Mouse (Mus musculus) CH12.LX (cell line): Measurements from ENCODE around the gene Irs3. TPM values are rescaled to one million over a fixed set of nuclear protein-coding genes. Genes with fewer than 3 reads are reported as not detected.

Experiments used
- DNase-seq: peaks from one replicate; pipeline ENCODE4 v3.0.0-alpha.2; 2013; ENCODE audit errors: extremely low read depth
- H3K27ac ChIP-seq: 2 replicates; pipeline ENCODE4 v1.5.1; 2012; ENCODE audit warnings: low read depth, mild to moderate bottlenecking, control low read depth, moderate library complexity; ENCODE audit not compliant: insufficient read depth
- H3K27me3 ChIP-seq: replicated peaks from 2 replicates; pipeline ENCODE3; 2012; ENCODE audit warnings: inconsistent platforms
- H3K36me3 ChIP-seq, 2 experiments: replicated peaks in 1 of 2; 2 replicates each; pipeline versions ENCODE3 to v1.6.1; 2012; ENCODE audit warnings: inconsistent platforms in 1 of 2, low read length in 1 of 2, mild to moderate bottlenecking in 1 of 2, mixed read lengths in 1 of 2, moderate library complexity in 1 of 2; ENCODE audit not compliant: control insufficient read depth in 1 of 2, insufficient read depth in 1 of 2
- H3K4me1 ChIP-seq, 2 experiments: 2 replicates each; pipeline ENCODE4 v1.6.1; 2012; ENCODE audit warnings: inconsistent platforms in 1 of 2, moderate library complexity in 1 of 2; ENCODE audit not compliant: insufficient read depth in 2 of 2, control insufficient read depth in 1 of 2
- H3K4me2 ChIP-seq: 2 replicates; pipeline ENCODE4 v1.6.1; 2012; ENCODE audit warnings: low read depth, mild to moderate bottlenecking, control low read depth; ENCODE audit not compliant: poor library complexity, insufficient read depth, severe bottlenecking
- H3K4me3 ChIP-seq, 3 experiments: fragments of 150-350 bp in 1 of 3; sonication (generic) in 1 of 3; replicated peaks in 1 of 3; 2 replicates each; pipeline versions ENCODE3 to v1.5.1; 2011 to 2012; ENCODE audit warnings: low read depth in 2 of 3, low read length in 2 of 3, mild to moderate bottlenecking in 2 of 3, moderate library complexity in 2 of 3, control low read depth in 1 of 3, improper control_type of control experiment in 1 of 3, inconsistent platforms in 1 of 3, mixed read lengths in 1 of 3; ENCODE audit not compliant: poor library complexity in 1 of 3
- H3K79me2 ChIP-seq: replicated peaks from 2 replicates; pipeline ENCODE4 v1.6.1; 2012; ENCODE audit warnings: mild to moderate bottlenecking, moderate library complexity; ENCODE audit not compliant: control insufficient read depth, poor library complexity, insufficient read depth, severe bottlenecking; ENCODE audit errors: extremely low read depth
- H3K9ac ChIP-seq: 2 replicates; pipeline ENCODE4 v1.6.1; 2012; ENCODE audit warnings: low read depth, mild to moderate bottlenecking, control low read depth, moderate library complexity; ENCODE audit not compliant: insufficient read depth
- H3K9me3 ChIP-seq: replicated peaks from 2 replicates; pipeline ENCODE3; 2012; ENCODE audit warnings: low read length, inconsistent platforms, mixed read lengths
- CHD1 ChIP-seq: IDR thresholded peaks from 2 replicates; pipeline ENCODE4 v1.6.1; 2012; ENCODE audit warnings: low read depth, low read length, improper control_type of control experiment, inconsistent platforms
- CHD2 ChIP-seq: IDR thresholded peaks from 2 replicates; pipeline ENCODE4 v1.6.1; 2011; ENCODE audit warnings: low read length, improper control_type of control experiment
- E2F4 ChIP-seq: IDR thresholded peaks from 2 replicates; pipeline ENCODE4 v1.6.1; 2011; ENCODE audit warnings: low read depth, low read length, improper control_type of control experiment; ENCODE audit not compliant: insufficient replicate concordance
- EP300 ChIP-seq: IDR thresholded peaks from 2 replicates; pipeline ENCODE4 v1.6.1; 2011; ENCODE audit warnings: low read length, improper control_type of control experiment
- ETS1 ChIP-seq: conservative IDR thresholded peaks from 2 replicates; pipeline ENCODE4 v1.6.1; 2012; ENCODE audit warnings: low read depth, mild to moderate bottlenecking, inconsistent platforms, low read length, improper control_type of control experiment, moderate library complexity
- GABPA ChIP-seq: IDR thresholded peaks from 2 replicates; pipeline ENCODE4 v1.6.1; 2012; ENCODE audit warnings: low read depth, low read length, improper control_type of control experiment, inconsistent platforms; ENCODE audit not compliant: insufficient replicate concordance
- IRF4 ChIP-seq: IDR thresholded peaks from 2 replicates; pipeline ENCODE4 v1.6.1; 2014; ENCODE audit warnings: low read depth, mild to moderate bottlenecking, inconsistent platforms, low read length, improper control_type of control experiment
- JUN ChIP-seq: IDR thresholded peaks from 2 replicates; pipeline ENCODE4 v1.6.1; 2011; ENCODE audit warnings: low read depth, mild to moderate bottlenecking, low read length, improper control_type of control experiment, moderate library complexity; ENCODE audit not compliant: insufficient read depth
- MAZ ChIP-seq: IDR thresholded peaks from 2 replicates; pipeline ENCODE4 v1.6.1; 2012; ENCODE audit warnings: low read depth, mild to moderate bottlenecking, inconsistent platforms, low read length, improper control_type of control experiment, moderate library complexity
- MEF2A ChIP-seq: IDR thresholded peaks from 2 replicates; pipeline ENCODE4 v1.6.1; 2014; ENCODE audit warnings: low read depth, mild to moderate bottlenecking, inconsistent platforms, low read length, improper control_type of control experiment, borderline replicate concordance
- MYC ChIP-seq: IDR thresholded peaks from 2 replicates; pipeline ENCODE4 v1.6.1; 2011; ENCODE audit warnings: low read depth, mild to moderate bottlenecking, improper control_type of control experiment, low read length
- NRF1 ChIP-seq: IDR thresholded peaks from 2 replicates; pipeline ENCODE4 v1.6.1; 2014; ENCODE audit warnings: low read depth, mild to moderate bottlenecking, inconsistent platforms, low read length, improper control_type of control experiment, moderate library complexity
- PAX5 ChIP-seq: IDR thresholded peaks from 2 replicates; pipeline ENCODE4 v1.6.1; 2012; ENCODE audit warnings: low read length, inconsistent platforms, mixed read lengths
- POLR2A ChIP-seq: IDR thresholded peaks from 2 replicates; pipeline ENCODE4 v1.6.1; 2011; ENCODE audit warnings: low read depth, mild to moderate bottlenecking, improper control_type of control experiment, low read length
- SIN3A ChIP-seq: IDR thresholded peaks from 2 replicates; pipeline ENCODE4 v1.6.1; 2012; ENCODE audit warnings: low read length, improper control_type of control experiment, inconsistent platforms
- SMC3 ChIP-seq: IDR thresholded peaks from 2 replicates; pipeline ENCODE4 v1.6.1; 2011; ENCODE audit warnings: low read depth, low read length, improper control_type of control experiment
- TBP ChIP-seq: conservative IDR thresholded peaks from 2 replicates; pipeline ENCODE4 v1.6.1; 2011; ENCODE audit warnings: low read depth, low read length, improper control_type of control experiment
- TCF12 ChIP-seq: IDR thresholded peaks from 2 replicates; pipeline ENCODE4 v1.6.1; 2014; ENCODE audit warnings: low read depth, mild to moderate bottlenecking, inconsistent platforms, low read length, improper control_type of control experiment
- USF1 ChIP-seq: IDR thresholded peaks from 2 replicates; pipeline ENCODE4 v1.6.1; 2014; ENCODE audit warnings: low read depth, mild to moderate bottlenecking, inconsistent platforms, low read length, improper control_type of control experiment
- ZMIZ1 ChIP-seq: IDR thresholded peaks from 2 replicates; pipeline ENCODE4 v1.6.1; 2012; ENCODE audit warnings: low read depth, mild to moderate bottlenecking, inconsistent platforms, low read length, improper control_type of control experiment
- dilution Hi-C: fragments of 300-500 bp; cut with MboI; formaldehyde crosslinking; loops from 2 replicates; pipeline ENCODE4 v1.14.3; 2020; ENCODE audit warnings: low sequenced_read_pairs; ENCODE audit not compliant: extremely low pct_unique_long_range_greater_than_20kb, extremely low pct_ligation_motif_present
- in situ Hi-C: fragments of 300-500 bp; cut with MboI; formaldehyde crosslinking; loops from 3 replicates; pipeline ENCODE4 v1.14.3; 2019; ENCODE audit warnings: low sequenced_read_pairs, low pct_ligation_motif_present, low pct_unique_long_range_greater_than_20kb, mixed read lengths
- polyA plus RNA-seq: library from polyadenylated mRNA; unstranded; fragments of >175 nt; gene quantifications from 2 replicates; pipeline ENCODE4 v1.2.1, GENCODE M21; 2012; ENCODE audit warnings: low read depth; ENCODE audit not compliant: insufficient read length
- total RNA-seq, 2 experiments: library from RNA; depleted of rRNA; stranded (reverse); fragments of 300-350 nt in 1 of 2; fragments of >200 nt in 1 of 2; gene quantifications; 2 replicates each; pipeline ENCODE4 v1.2.3; 2012 to 2014

Irs3 gene
- total and polyA plus RNA-seq, 3 experiments = not detected

- Histone ChIP-seq H3K4me2 (peak overlapping the region; percentile 86), H3K4me3 (peak overlapping the region; percentile 60 to 92 (median 74)), H3K27me3 (no peaks in the 10 kb centered on the region), H3K79me2 (peaks cover 6% of the 10 kb centered on the region; the same call in 1 of the 2 replicates), H3K36me3 (peaks cover 12 to 29% of the 10 kb centered on the region in 2 experiments), H3K27ac (no peak overlapping the region), H3K9me3 (no peaks in the 10 kb centered on the region), H3K4me1 (peaks cover 13 to 40% of the 10 kb centered on the region in 2 experiments), H3K9ac (peak overlapping the region; percentile 81)
- TF ChIP-seq JUN (no peak), TBP (no peak), CHD1 (no peak), PAX5 (no peak), E2F4 (no peak), SIN3A (no peak)
- dilution Hi-C loops (no loop called here), in situ Hi-C loops (no loop called here)
- peak; percentile 5 for DNase-seq
Measured at GRCm38 (mm10) chr5:137600281-137600618, 45.3 kb downstream of the Irs3 start.

- peaks cover 12 to 24% of the 10 kb centered on the region in 2 experiments for H3K36me3 ChIP-seq
- TF ChIP-seq POLR2A = no peak
- no peak for TF ChIP-seq ETS1
- no peak for TF ChIP-seq IRF4
- TF ChIP-seq GABPA = no peak
- TF ChIP-seq USF1 = no peak
- no peak for TF ChIP-seq MAZ
- TF ChIP-seq TBP = no peak
- no peak for TF ChIP-seq NRF1
- TF ChIP-seq CHD2 = no peak
- TF ChIP-seq E2F4 = no peak
- no peak for TF ChIP-seq EP300
- TF ChIP-seq SMC3 = no peak
- no peak for TF ChIP-seq ZMIZ1
- TF ChIP-seq TCF12 = no peak
- TF ChIP-seq MYC = no peak
- TF ChIP-seq PAX5 = no peak
- no peak for TF ChIP-seq MEF2A
- DNase-seq = no peak
- dilution Hi-C loops = no loop called here
- H3K27me3 ChIP-seq = no peaks in the 10 kb centered on the region
- H3K4me3 ChIP-seq = peak overlapping the region; percentile 60 to 92 (median 74)
- in situ Hi-C loops = no loop called here
- H3K27ac ChIP-seq = no peak overlapping the region
- H3K4me2 ChIP-seq = peak overlapping the region; percentile 86; the same call in 1 of the 2 replicates
- peaks cover 6% of the 10 kb centered on the region; the same call in 1 of the 2 replicates for H3K79me2 ChIP-seq
- H3K4me1 ChIP-seq = peaks cover 13 to 35% of the 10 kb centered on the region in 2 experiments
- H3K9me3 ChIP-seq = no peaks in the 10 kb centered on the region
- no peak overlapping the region; the same call in 1 of the 2 replicates for H3K9ac ChIP-seq
Measured at GRCm38 (mm10) chr5:137599600-137599999, 45.9 kb downstream of the Irs3 start.
